Mouse (Mus musculus): Measurements from ENCODE around the gene Clcn2. TPM values are rescaled to one million over a fixed set of nuclear protein-coding genes. Genes with fewer than 3 reads are reported as not detected.

Clcn2 gene
- polyA plus RNA-seq, 1 experiment, result 1.8 TPM

GRCm38 (mm10) chr16:20736168-20736567 is 18.6 kb upstream of the Clcn2 start:
- peaks cover 3% of the 10 kb centered on the region for H3K9me3 ChIP-seq (ENCODE audit: control insufficient read depth, low read length)
- no peak for TF ChIP-seq TAL1 (IDR thresholded peaks at IDR 0.05; ENCODE audit: low read length)
- TF ChIP-seq GATA1 (IDR thresholded peaks at IDR 0.05; ENCODE audit: low read length), result no peak

GRCm38 (mm10) chr16:20735651-20736050 is 18.1 kb upstream of the Clcn2 start:
- H3K36me3 ChIP-seq (ENCODE audit: control insufficient read depth), result no peaks in the 10 kb centered on the region
- H3K27me3 ChIP-seq (ENCODE audit: control insufficient read depth), result peaks cover 66% of the 10 kb centered on the region
- no peak for TF ChIP-seq TAL1 (IDR thresholded peaks at IDR 0.05; ENCODE audit: low read length)
- no peak for TF ChIP-seq GATA1 (IDR thresholded peaks at IDR 0.05; ENCODE audit: low read length)
- peaks cover 3% of the 10 kb centered on the region; the same call in 1 of the 2 replicates for H3K4me1 ChIP-seq (ENCODE audit: control insufficient read depth)
- peaks cover 3% of the 10 kb centered on the region for H3K9me3 ChIP-seq (ENCODE audit: control insufficient read depth, low read length)
- H3K4me3 ChIP-seq (replicated peaks), result no peak overlapping the region

More at GRCm38 (mm10) chr16:20736168-20736567, 18.6 kb upstream of the Clcn2 start:
- no peak overlapping the region for H3K4me3 ChIP-seq (replicated peaks)
- no peaks in the 10 kb centered on the region for H3K36me3 ChIP-seq (ENCODE audit: control insufficient read depth)
- peaks cover 3% of the 10 kb centered on the region; the same call in 1 of the 2 replicates for H3K4me1 ChIP-seq (ENCODE audit: control insufficient read depth)
- H3K27me3 ChIP-seq (ENCODE audit: control insufficient read depth), result peaks cover 61% of the 10 kb centered on the region

- Histone ChIP-seq H3K4me3 (replicated peaks) (peak within 1 kb of the TSS; percentile 27), H3K9me3 (ENCODE audit: control insufficient read depth, low read length) (peaks cover 3% of the 10 kb centered on the region), H3K27me3 (ENCODE audit: control insufficient read depth) (peaks cover 77% of the 10 kb centered on the region), H3K36me3 (ENCODE audit: control insufficient read depth) (no peaks in the 10 kb centered on the region), H3K4me1 (ENCODE audit: control insufficient read depth) (peaks cover 3% of the 10 kb centered on the region; the same call in 1 of the 2 replicates)
- TF ChIP-seq TAL1 (IDR thresholded peaks at IDR 0.05; ENCODE audit: low read length), result no peak
Observed at GRCm38 (mm10) chr16:20733731-20734730, 16.5 kb upstream of the Clcn2 start, which contains the start of gene Thpo. Gene Thpo, minus strand, starts transcription at chr16:20734511.

- no peaks in the 10 kb centered on the region for H3K36me3 ChIP-seq (ENCODE audit: control insufficient read depth)
- peak within 1 kb of the TSS; percentile 32 for H3K4me3 ChIP-seq (replicated peaks)
- TF ChIP-seq TAL1 (IDR thresholded peaks at IDR 0.05; ENCODE audit: low read length) (no peak), GATA1 (IDR thresholded peaks at IDR 0.05; ENCODE audit: low read length) (no peak)
- peaks cover 86% of the 10 kb centered on the region for H3K27me3 ChIP-seq (ENCODE audit: control insufficient read depth)
- peaks cover 3% of the 10 kb centered on the region; the same call in 1 of the 2 replicates for H3K4me1 ChIP-seq (ENCODE audit: control insufficient read depth)
- peaks cover 3% of the 10 kb centered on the region for H3K9me3 ChIP-seq (ENCODE audit: control insufficient read depth, low read length)
Observed at GRCm38 (mm10) chr16:20732925-20733730, 15.6 kb upstream of the Clcn2 start, which contains the start of gene Chrd. Gene Chrd, plus strand, starts transcription at chr16:20733127.

- H3K4me1 ChIP-seq (ENCODE audit: control insufficient read depth), result peaks cover 3% of the 10 kb centered on the region; the same call in 1 of the 2 replicates
- peaks cover 87% of the 10 kb centered on the region for H3K27me3 ChIP-seq (ENCODE audit: control insufficient read depth)
Observed at GRCm38 (mm10) chr16:20732251-20732924, 14.8 kb upstream of the Clcn2 start.

GRCm38 (mm10) chr16:20731688-20732087 is 14.1 kb upstream of the Clcn2 start:
- H3K27me3 ChIP-seq (ENCODE audit: control insufficient read depth), result peaks cover 86% of the 10 kb centered on the region
- no peak for TF ChIP-seq GATA1 (IDR thresholded peaks at IDR 0.05; ENCODE audit: low read length)
- TF ChIP-seq TAL1 (IDR thresholded peaks at IDR 0.05; ENCODE audit: low read length), result no peak

More at GRCm38 (mm10) chr16:20732251-20732924, 14.8 kb upstream of the Clcn2 start:
- peak overlapping the region; percentile 18 for H3K4me3 ChIP-seq (replicated peaks)
- H3K9me3 ChIP-seq (ENCODE audit: control insufficient read depth, low read length), result peaks cover 3% of the 10 kb centered on the region; the same call in 1 of the 2 replicates
- TF ChIP-seq GATA1 (IDR thresholded peaks at IDR 0.05; ENCODE audit: low read length), result no peak
- no peak for TF ChIP-seq TAL1 (IDR thresholded peaks at IDR 0.05; ENCODE audit: low read length)
- no peaks in the 10 kb centered on the region for H3K36me3 ChIP-seq (ENCODE audit: control insufficient read depth)

GRCm38 (mm10) chr16:20730293-20730711 is 12.8 kb upstream of the Clcn2 start:
- TF ChIP-seq TAL1 (IDR thresholded peaks at IDR 0.05; ENCODE audit: low read length) (no peak), GATA1 (IDR thresholded peaks at IDR 0.05; ENCODE audit: low read length) (no peak)
- Histone ChIP-seq H3K4me3 (replicated peaks) (peak overlapping the region; percentile 36), H3K9me3 (ENCODE audit: control insufficient read depth, low read length) (peaks cover 3% of the 10 kb centered on the region; the same call in 1 of the 2 replicates), H3K36me3 (ENCODE audit: control insufficient read depth) (no peaks in the 10 kb centered on the region), H3K4me1 (ENCODE audit: control insufficient read depth) (peaks cover 2% of the 10 kb centered on the region; the same call in 1 of the 2 replicates), H3K27me3 (ENCODE audit: control insufficient read depth) (peaks cover 82% of the 10 kb centered on the region)

More at GRCm38 (mm10) chr16:20731688-20732087, 14.1 kb upstream of the Clcn2 start:
- Histone ChIP-seq H3K9me3 (ENCODE audit: control insufficient read depth, low read length) (peaks cover 3% of the 10 kb centered on the region; the same call in 1 of the 2 replicates), H3K4me1 (ENCODE audit: control insufficient read depth) (peaks cover 3% of the 10 kb centered on the region; the same call in 1 of the 2 replicates), H3K4me3 (replicated peaks) (no peak overlapping the region), H3K36me3 (ENCODE audit: control insufficient read depth) (no peaks in the 10 kb centered on the region)

GRCm38 (mm10) chr16:20726384-20726783 is 8.8 kb upstream of the Clcn2 start:
- no peak for TF ChIP-seq TAL1 (IDR thresholded peaks at IDR 0.05; ENCODE audit: low read length)
- TF ChIP-seq GATA1 (IDR thresholded peaks at IDR 0.05; ENCODE audit: low read length), result no peak
- no peaks in the 10 kb centered on the region for H3K9me3 ChIP-seq (ENCODE audit: control insufficient read depth, low read length)
- H3K36me3 ChIP-seq (ENCODE audit: control insufficient read depth), result peaks cover 13% of the 10 kb centered on the region
- H3K27me3 ChIP-seq (ENCODE audit: control insufficient read depth), result peaks cover 45% of the 10 kb centered on the region
- H3K4me3 ChIP-seq (replicated peaks), result no peak overlapping the region
- peaks cover 2% of the 10 kb centered on the region; the same call in 1 of the 2 replicates for H3K4me1 ChIP-seq (ENCODE audit: control insufficient read depth)

Data from erythroblast, embryonic 14.5 days (primary cell).